Mouse (Mus musculus) midbrain, embryonic 12.5 days (tissue): ENCODE measurements around the gene Accs. TPM values are rescaled to one million over a fixed set of nuclear protein-coding genes. Genes with fewer than 3 reads are reported as not detected.

Source experiments
- ATAC-seq: fragments of 200-750 bp; cut with Nextera tagmentation; 2 replicates; pipeline ENCODE4 v1.8.0; 2017; ENCODE audit warnings: low read depth, moderate TSS enrichment, moderate library complexity; ENCODE audit not compliant: low FRiP score
- H3K27ac ChIP-seq: fragments of 300-500 bp; sonication (generic); replicated peaks from 2 replicates; pipeline ENCODE4 v1.5.1; 2016; ENCODE audit warnings: mild to moderate bottlenecking
- H3K27me3 ChIP-seq: fragments of 300-500 bp; sonication (generic); 2 replicates; pipeline ENCODE4 v1.6.1; 2016; ENCODE audit warnings: mild to moderate bottlenecking
- H3K36me3 ChIP-seq: fragments of 300-500 bp; sonication (generic); 2 replicates; pipeline ENCODE4 v1.6.1; 2016
- H3K4me1 ChIP-seq: fragments of 300-500 bp; sonication (generic); 2 replicates; pipeline ENCODE4 v1.6.1; 2016
- H3K4me2 ChIP-seq: fragments of 300-500 bp; sonication (generic); replicated peaks from 2 replicates; pipeline ENCODE4 v1.6.1; 2016; ENCODE audit warnings: mild to moderate bottlenecking, moderate library complexity
- H3K4me3 ChIP-seq: fragments of 300-500 bp; sonication (generic); 2 replicates; pipeline ENCODE4 v1.5.1; 2016; ENCODE audit warnings: mild to moderate bottlenecking
- H3K9ac ChIP-seq: fragments of 300-500 bp; sonication (generic); replicated peaks from 2 replicates; pipeline ENCODE4 v1.6.1; 2016; ENCODE audit warnings: mild to moderate bottlenecking, moderate library complexity
- H3K9me3 ChIP-seq: fragments of 300-500 bp; sonication (generic); 2 replicates; pipeline ENCODE4 v1.6.1; 2016; ENCODE audit warnings: mild to moderate bottlenecking
- WGBS: fragments of 180-500 bp; shearing (Covaris S2); methylation state at CpG from one replicate; pipeline ENCODE4 v1.1.7; 2016; 5-methylcytosine and 5-hydroxymethylcytosine counted together
- polyA plus RNA-seq: library from polyadenylated mRNA; unstranded; fragments of >200 nt; fragmentation: Nextera tagmentation; extraction: Ambion mirVana; gene quantifications from 2 replicates; pipeline ENCODE4 v1.2.1, GENCODE M21; 2016

The Accs gene
- polyA plus RNA-seq, 1 experiment from 2014 or later, result 9.1 TPM

DNA sequence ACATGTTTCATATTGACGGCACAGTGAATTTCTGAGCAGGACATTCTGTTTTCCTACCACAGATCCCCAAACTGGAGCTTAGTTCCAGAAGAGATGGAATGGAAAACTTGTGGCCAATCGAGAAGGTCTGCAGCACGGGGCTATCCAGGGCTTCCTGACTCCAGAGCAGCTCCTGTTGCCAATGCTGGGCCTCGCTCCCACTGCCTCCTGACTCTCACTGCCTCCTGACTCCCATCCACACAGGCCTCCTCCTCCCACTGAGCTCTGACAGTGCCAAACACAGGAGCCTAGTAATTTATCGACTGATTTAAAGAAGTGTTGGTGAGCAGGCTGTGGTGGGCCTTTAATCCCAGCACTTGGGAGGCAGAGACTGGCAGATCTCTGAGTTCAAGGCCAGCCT lies 41.7 kb downstream of the Accs start:
- Histone ChIP-seq H3K36me3 (peaks cover 55% of the 10 kb centered on the region), H3K27ac (no peak overlapping the region), H3K4me1 (no peaks in the 10 kb centered on the region), H3K9me3 (no peaks in the 10 kb centered on the region), H3K9ac (no peak overlapping the region), H3K4me2 (no peak overlapping the region), H3K4me3 (no peak overlapping the region), H3K27me3 (no peaks in the 10 kb centered on the region)
- 85% methylated on average over 5 of the region's 5 CpGs for WGBS
- ATAC-seq, result no peak

DNA sequence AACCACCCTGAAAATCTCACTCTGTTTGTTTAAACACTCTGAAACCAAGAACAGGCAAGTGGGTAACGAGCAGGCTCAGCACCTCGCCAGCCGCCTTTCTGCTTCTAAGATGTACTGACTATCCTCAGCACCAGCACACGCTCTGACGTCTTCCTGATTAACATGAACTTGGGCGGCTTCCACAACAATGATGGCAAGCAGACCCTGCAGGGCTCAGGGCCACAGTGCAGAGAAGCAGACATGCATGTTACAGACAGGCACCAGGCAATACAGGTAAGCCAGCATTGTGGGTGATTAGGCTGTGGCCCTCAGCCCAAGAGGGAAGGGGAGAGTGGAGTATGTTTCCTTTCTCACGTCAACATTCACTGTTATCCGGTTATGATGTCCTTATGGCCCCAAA lies 42.3 kb downstream of the Accs start:
- H3K4me1 ChIP-seq, result no peaks in the 10 kb centered on the region
- no peak for ATAC-seq
- WGBS, result 90% methylated on average over 8 of the region's 8 CpGs
- no peak overlapping the region for H3K9ac ChIP-seq
- no peaks in the 10 kb centered on the region for H3K27me3 ChIP-seq
- no peak overlapping the region for H3K27ac ChIP-seq
- peaks cover 55% of the 10 kb centered on the region for H3K36me3 ChIP-seq
- H3K4me2 ChIP-seq, result no peak overlapping the region
- no peak overlapping the region for H3K4me3 ChIP-seq
- no peaks in the 10 kb centered on the region for H3K9me3 ChIP-seq

DNA sequence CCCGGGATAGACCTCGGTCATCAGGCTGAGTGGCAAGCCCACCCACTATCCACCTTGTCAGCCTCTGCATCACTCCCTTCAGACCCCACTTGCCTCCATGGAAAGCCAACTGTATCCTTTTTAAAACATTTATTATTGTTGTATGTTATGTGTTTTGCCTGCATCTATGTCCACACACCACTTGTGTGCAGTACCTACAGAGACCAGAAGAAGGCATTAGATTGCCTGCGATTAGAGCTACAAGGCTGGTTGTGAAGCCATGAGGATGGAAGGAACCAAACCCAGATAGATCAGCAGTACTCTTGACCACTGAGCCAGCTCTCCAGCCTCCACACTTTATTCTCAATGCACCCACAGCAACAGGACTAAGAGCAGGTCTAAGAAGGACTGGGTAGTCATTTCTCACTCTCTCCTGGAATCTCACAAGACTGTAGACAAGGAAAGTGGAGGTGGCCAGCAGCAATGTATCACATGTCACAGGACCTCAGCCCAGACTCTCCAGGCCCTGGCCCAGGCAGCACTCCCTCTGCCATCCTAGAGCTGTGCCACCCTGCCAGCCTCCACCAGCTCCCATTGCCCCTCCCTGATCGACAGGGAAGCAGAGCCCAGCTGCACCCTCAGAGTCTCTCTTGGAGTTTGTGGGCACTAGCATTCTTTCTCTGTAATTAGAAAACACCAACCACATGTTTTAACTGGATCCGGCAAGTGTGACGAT lies 43.1 kb downstream of the Accs start:
- H3K27ac ChIP-seq, result no peak overlapping the region
- H3K27me3 ChIP-seq, result no peaks in the 10 kb centered on the region
- no peaks in the 10 kb centered on the region for H3K4me1 ChIP-seq
- no peaks in the 10 kb centered on the region for H3K9me3 ChIP-seq
- H3K4me3 ChIP-seq, result no peak overlapping the region
- no peak overlapping the region for H3K9ac ChIP-seq
- H3K4me2 ChIP-seq, result no peak overlapping the region
- H3K36me3 ChIP-seq, result peaks cover 59% of the 10 kb centered on the region
- WGBS, result 92% methylated on average over 6 of the region's 6 CpGs
- ATAC-seq, result no peak

DNA sequence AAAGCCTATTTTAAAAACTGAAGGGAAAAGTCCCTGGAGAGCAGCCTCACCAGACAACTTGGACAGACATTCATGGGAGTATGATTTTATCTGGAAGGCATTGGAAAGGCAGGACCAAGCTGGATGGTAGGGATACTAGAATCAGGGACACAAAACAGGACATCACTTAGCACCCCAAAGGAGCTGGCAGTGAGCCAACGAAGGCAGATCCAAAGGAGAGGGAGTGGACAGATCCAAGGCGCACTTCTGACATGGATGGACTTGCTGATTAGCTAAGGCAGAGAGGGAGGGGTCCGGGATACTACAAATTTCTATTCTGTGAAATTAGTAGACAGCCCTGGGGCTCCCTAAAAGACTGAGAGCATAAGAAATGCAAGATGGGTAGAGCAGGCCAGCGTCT lies 44.2 kb downstream of the Accs start:
- H3K27ac ChIP-seq, result no peak overlapping the region
- no peaks in the 10 kb centered on the region for H3K27me3 ChIP-seq
- 93% methylated on average over 4 of the region's 4 CpGs for WGBS
- no peak overlapping the region for H3K9ac ChIP-seq
- H3K36me3 ChIP-seq, result peaks cover 50% of the 10 kb centered on the region
- no peak overlapping the region for H3K4me2 ChIP-seq
- H3K4me3 ChIP-seq, result no peak overlapping the region
- no peaks in the 10 kb centered on the region for H3K4me1 ChIP-seq
- no peaks in the 10 kb centered on the region for H3K9me3 ChIP-seq
- no peak for ATAC-seq

DNA sequence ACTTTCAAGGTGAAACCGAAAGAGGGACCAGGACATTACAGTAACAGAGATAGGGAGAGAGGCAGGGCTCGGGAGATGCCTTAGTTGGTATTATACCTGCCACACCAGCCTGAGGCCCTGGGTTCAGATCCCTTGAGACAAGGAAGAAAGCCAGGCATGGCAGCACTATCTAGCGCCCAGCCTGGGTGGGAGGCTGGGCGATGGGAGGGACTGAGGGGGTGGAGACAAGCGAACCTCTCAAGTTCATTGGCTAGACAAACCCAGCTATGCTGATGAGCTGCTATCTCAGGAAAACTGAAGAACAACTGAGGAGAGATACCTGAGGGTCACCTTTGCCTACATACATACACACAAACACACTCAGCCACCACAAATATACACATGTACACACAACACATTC lies 44.7 kb downstream of the Accs start:
- Histone ChIP-seq H3K4me1 (no peaks in the 10 kb centered on the region), H3K4me2 (no peak overlapping the region), H3K9me3 (no peaks in the 10 kb centered on the region), H3K4me3 (no peak overlapping the region), H3K36me3 (peaks cover 45% of the 10 kb centered on the region), H3K27me3 (no peaks in the 10 kb centered on the region), H3K9ac (no peak overlapping the region), H3K27ac (no peak overlapping the region)
- no peak for ATAC-seq
- WGBS, result 77% methylated on average over 5 of the region's 5 CpGs

DNA sequence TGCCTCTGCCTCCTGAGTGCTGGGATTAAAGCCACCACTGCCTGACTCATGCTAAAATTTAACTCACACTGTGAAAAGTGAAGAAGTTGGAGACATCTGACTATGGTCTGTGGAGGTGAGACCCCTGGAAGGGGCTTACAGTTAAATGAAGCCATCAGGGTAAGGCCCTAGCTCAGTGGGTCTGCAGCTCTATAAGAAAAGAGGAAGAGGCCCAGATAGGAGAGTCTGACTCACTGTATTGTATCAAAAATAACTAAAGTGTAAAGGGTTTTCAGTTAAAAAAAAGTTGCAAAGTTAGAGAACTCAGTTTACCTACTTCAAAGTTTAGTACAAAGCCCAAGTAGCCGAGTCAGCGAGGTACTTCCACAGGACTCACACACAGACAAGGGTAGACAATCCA lies 46.8 kb downstream of the Accs start:
- no peaks in the 10 kb centered on the region for H3K4me1 ChIP-seq
- no peaks in the 10 kb centered on the region for H3K27me3 ChIP-seq
- H3K9me3 ChIP-seq, result no peaks in the 10 kb centered on the region
- H3K4me3 ChIP-seq, result no peak overlapping the region
- peaks cover 47% of the 10 kb centered on the region for H3K36me3 ChIP-seq
- ATAC-seq, result no peak
- no peak overlapping the region for H3K9ac ChIP-seq
- H3K4me2 ChIP-seq, result no peak overlapping the region
- 98% methylated on average over 2 of the region's 2 CpGs for WGBS
- no peak overlapping the region for H3K27ac ChIP-seq

DNA sequence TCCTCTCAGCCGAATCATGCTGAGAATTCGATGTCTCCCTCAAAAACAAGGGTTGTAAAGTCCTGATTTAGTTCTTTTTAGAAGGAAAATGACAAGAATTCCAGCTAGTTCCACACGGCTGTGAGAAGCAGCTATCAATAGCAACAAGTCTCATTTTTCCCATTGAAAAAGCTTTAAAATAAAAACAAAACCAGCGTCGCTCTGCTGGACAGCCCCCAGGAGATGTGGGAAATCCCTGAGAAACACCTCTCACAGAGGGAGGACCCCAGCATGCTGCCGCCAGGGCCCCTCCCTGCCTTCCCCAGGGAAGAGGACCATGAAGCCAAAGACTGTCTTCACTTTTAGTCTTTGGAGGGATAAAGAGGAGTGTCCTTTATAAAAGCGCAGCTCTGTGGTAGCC lies 48.6 kb downstream of the Accs start:
- H3K36me3 ChIP-seq, result peaks cover 47% of the 10 kb centered on the region

DNA sequence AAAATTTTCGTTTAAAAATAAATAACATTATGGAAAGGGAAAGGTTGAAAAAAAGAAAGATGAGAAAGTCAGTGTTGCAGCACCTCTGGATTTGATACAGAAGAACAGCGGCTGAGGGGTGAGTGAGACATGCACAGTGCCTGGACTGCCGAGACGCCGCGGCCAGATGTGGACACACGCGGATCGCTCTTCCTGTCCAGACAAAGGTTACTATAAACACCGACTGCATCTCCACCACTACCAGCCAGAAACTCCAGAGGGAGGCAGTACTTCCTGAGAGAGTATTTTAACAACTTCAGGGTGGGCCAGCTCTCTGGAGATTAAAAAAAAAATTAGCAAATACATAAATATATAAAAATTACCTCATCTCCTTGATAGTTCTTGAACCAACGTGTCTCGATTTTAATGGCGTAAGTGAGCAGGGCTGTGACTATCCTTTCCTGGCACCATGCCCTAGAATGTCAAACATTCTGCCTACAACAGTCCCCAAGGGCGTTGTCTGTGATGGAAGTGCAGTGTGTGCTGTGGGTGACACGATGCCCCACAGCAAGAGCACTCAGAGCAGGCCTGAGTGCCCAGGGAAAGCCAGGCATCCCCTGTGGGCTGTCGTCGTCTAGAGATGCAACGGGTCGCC lies 52.5 kb downstream of the Accs start:
- Histone ChIP-seq H3K36me3 (peaks cover 55% of the 10 kb centered on the region), H3K9me3 (no peaks in the 10 kb centered on the region), H3K4me3 (no peak overlapping the region), H3K4me1 (no peaks in the 10 kb centered on the region), H3K27ac (no peak overlapping the region), H3K27me3 (no peaks in the 10 kb centered on the region), H3K4me2 (no peak overlapping the region), H3K9ac (no peak overlapping the region)
- WGBS, result 84% methylated on average over 19 of the region's 19 CpGs
- ATAC-seq, result no peak

More for the DNA sequence above, 48.6 kb downstream of the Accs start:
- no peaks in the 10 kb centered on the region for H3K9me3 ChIP-seq
- H3K4me2 ChIP-seq, result no peak overlapping the region
- H3K4me1 ChIP-seq, result no peaks in the 10 kb centered on the region
- no peaks in the 10 kb centered on the region for H3K27me3 ChIP-seq
- no peak overlapping the region for H3K27ac ChIP-seq
- ATAC-seq, result no peak
- WGBS, result 74% methylated on average over 7 of the region's 7 CpGs
- H3K4me3 ChIP-seq, result no peak overlapping the region
- H3K9ac ChIP-seq, result no peak overlapping the region

DNA sequence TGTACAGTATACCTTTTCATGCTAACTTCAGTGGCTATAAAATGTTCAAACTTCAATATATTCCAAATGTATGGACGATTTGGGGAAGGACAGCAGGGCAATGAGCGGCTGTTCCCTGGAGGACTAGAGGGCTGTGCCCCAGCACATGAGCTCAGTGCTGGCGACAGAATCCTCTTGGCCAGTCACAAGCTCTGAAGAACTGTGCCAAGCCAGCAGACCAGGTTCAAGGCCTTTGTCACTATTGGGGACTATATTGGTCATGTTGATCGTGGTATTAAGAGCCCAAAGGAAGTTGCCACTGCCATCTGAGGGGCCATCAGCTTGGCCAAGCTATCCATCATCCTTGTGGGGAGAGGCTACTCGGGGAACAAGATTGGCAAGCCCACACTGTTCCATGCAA lies 55.4 kb downstream of the Accs start:
- H3K27ac ChIP-seq, result no peak overlapping the region
- no peak overlapping the region for H3K4me3 ChIP-seq
- no peak overlapping the region for H3K9ac ChIP-seq
- no peak overlapping the region for H3K4me2 ChIP-seq
- no peak for ATAC-seq
- H3K27me3 ChIP-seq, result no peaks in the 10 kb centered on the region
- no peaks in the 10 kb centered on the region for H3K4me1 ChIP-seq
- H3K36me3 ChIP-seq, result peaks cover 61% of the 10 kb centered on the region
- WGBS, result 85% methylated on average over 5 of the region's 5 CpGs
- no peaks in the 10 kb centered on the region for H3K9me3 ChIP-seq

DNA sequence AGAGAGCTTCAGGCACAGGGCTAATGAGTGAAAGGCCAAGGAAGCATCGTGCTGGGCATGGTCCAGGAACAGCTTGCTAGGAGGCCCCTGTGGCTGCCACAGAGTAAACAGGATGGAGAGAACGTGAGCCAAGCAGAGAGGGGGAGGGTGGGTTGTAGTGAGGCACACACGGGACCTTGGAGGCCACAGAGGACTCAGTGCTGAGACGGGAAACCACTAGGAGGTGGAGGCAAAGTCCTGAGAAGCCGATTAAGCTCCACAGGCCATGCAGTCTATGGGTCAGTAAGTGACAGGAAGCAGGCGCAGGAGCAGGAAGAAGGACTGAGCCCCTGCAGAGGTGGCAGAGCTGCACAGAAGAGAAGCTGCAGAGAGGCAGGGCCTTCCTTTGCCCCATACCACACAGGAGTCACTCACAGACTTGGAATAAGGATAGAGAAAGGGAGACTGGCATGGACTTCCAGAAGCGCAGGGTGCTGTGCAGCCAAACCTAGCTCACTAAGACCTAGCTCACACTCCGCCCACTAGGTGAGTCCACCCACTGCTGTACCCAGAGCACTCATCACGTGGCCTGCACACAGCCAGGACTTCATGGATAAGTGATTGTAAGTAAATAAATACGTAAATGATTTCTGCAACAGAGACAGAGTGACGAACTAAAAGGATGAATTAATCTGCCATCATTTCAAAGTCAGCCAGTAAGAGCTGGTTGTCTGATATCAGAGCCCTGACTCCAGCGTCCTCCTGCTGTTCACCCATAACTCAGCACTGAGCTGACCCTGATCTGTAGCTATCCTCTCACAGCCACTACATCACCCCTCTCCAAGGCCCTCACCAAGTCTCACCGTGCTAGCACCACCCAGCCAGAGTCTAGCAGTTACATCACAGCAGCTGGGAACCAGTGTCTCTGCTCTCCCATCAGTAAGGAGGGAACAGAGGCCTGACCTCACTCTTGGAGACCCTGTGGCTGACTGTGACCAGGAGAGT lies 57.9 kb downstream of the Accs start:
- Histone ChIP-seq H3K9me3 (no peaks in the 10 kb centered on the region), H3K4me3 (no peak overlapping the region), H3K36me3 (peaks cover 53% of the 10 kb centered on the region), H3K4me2 (no peak overlapping the region), H3K27ac (no peak overlapping the region), H3K4me1 (no peaks in the 10 kb centered on the region), H3K9ac (no peak overlapping the region), H3K27me3 (no peaks in the 10 kb centered on the region)
- no peak for ATAC-seq
- 66% methylated on average over 13 of the region's 13 CpGs for WGBS

DNA sequence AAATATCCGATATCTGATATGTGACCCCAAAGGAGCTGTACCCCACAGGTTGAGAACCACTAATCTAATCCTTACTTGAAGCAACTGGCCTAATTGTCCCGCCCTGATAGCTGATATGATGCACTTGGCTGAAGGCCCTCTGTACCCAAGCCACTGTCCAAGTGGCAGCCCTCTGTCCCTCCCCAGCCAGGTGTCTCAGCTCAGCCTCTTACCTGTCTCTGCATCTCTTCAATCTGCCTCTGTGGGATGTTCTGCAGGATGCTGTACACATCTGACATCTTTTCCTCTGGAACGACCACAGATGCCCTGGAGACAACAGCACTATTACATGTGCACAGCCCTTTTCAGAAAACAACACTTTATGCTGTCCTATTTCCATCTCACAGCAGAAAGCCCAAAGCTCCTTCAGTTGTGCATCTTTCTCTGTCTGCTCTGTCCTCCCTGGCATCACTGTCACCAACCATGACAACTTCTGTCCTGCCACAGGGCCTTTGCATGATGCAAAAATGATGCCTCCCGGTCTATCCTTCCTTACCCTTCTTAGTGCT lies 58.9 kb downstream of the Accs start:
- Histone ChIP-seq H3K36me3 (peaks cover 49% of the 10 kb centered on the region), H3K4me2 (no peak overlapping the region), H3K27me3 (no peaks in the 10 kb centered on the region), H3K4me3 (no peak overlapping the region), H3K4me1 (peaks cover 3% of the 10 kb centered on the region; the same call in 1 of the 2 replicates), H3K9ac (no peak overlapping the region), H3K9me3 (no peaks in the 10 kb centered on the region), H3K27ac (no peak overlapping the region)
- ATAC-seq, result no peak
- WGBS, result 92% methylated on average over 4 of the region's 4 CpGs

DNA sequence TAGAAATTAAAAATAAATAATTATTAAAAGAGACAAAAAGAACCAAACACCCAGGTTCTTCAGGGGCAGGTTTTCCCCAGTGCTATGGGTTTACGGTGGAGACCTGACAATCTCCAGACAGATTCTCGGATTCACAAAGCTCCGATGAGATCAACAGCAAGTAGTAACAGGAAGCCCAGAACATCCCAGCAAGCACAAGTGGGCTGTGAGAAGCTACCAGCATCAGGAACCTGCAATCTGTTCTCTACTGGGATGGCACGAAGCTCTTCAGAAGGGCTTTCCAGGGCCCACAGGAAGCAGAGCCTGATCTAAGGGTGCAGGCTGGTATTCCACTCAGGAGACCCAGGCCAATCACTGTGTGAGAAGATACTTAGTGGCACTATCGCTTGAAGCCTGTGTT lies 61.2 kb downstream of the Accs start:
- 88% methylated on average over 5 of the region's 5 CpGs for WGBS
- Histone ChIP-seq H3K4me3 (no peak overlapping the region), H3K36me3 (peaks cover 26% of the 10 kb centered on the region), H3K4me1 (peaks cover 20% of the 10 kb centered on the region), H3K9ac (no peak overlapping the region), H3K27me3 (no peaks in the 10 kb centered on the region), H3K9me3 (no peaks in the 10 kb centered on the region), H3K4me2 (no peak overlapping the region), H3K27ac (no peak overlapping the region)
- ATAC-seq, result no peak
